Mouse (Mus musculus) CH12.LX (cell line): ENCODE results near the gene Serpina6.
"Not testable (repeated sequence)": the region's sequence is repeated elsewhere in the genome, so short reads cannot be mapped to it uniquely, and the experiment has no call there.

Experiments used
- CTCF ChIP-seq, 2 experiments: IDR thresholded peaks in 1 of 2; conservative IDR thresholded peaks in 1 of 2; 2 replicates each; pipeline ENCODE4 v1.5.1; 2011 to 2012; ENCODE audit warnings: low read depth in 2 of 2, low read length in 2 of 2, improper control_type of control experiment in 1 of 2, inconsistent platforms in 1 of 2, mild to moderate bottlenecking in 1 of 2, moderate library complexity in 1 of 2
- EP300 ChIP-seq: IDR thresholded peaks from 2 replicates; pipeline ENCODE4 v1.6.1; 2011; ENCODE audit warnings: low read length, improper control_type of control experiment
- KAT2A ChIP-seq: IDR thresholded peaks from 2 replicates; pipeline ENCODE4 v1.6.1; 2012; ENCODE audit warnings: low read length, improper control_type of control experiment, inconsistent platforms; ENCODE audit not compliant: insufficient replicate concordance
- MAFK ChIP-seq: IDR thresholded peaks from 2 replicates; pipeline ENCODE4 v1.6.1; 2011; ENCODE audit warnings: low read length, improper control_type of control experiment; ENCODE audit not compliant: insufficient replicate concordance
- MAX ChIP-seq: IDR thresholded peaks from 2 replicates; pipeline ENCODE4 v1.6.1; 2011; ENCODE audit warnings: low read length, improper control_type of control experiment
- PAX5 ChIP-seq: IDR thresholded peaks from 2 replicates; pipeline ENCODE4 v1.6.1; 2012; ENCODE audit warnings: low read length, inconsistent platforms, mixed read lengths
- UBTF ChIP-seq: IDR thresholded peaks from 2 replicates; pipeline ENCODE4 v1.6.1; 2012; ENCODE audit warnings: low read depth, mild to moderate bottlenecking, inconsistent platforms, low read length, improper control_type of control experiment, moderate library complexity
- USF2 ChIP-seq: conservative IDR thresholded peaks from 2 replicates; pipeline ENCODE4 v1.6.1; 2011; ENCODE audit warnings: low read depth, low read length, improper control_type of control experiment
- ZC3H11A ChIP-seq: IDR thresholded peaks from 2 replicates; pipeline ENCODE4 v1.6.1; 2012; ENCODE audit warnings: low read depth, mild to moderate bottlenecking, inconsistent platforms, low read length, improper control_type of control experiment
- ZNF384 ChIP-seq: IDR thresholded peaks from 2 replicates; pipeline ENCODE4 v1.6.1; 2012; ENCODE audit warnings: low read depth, low read length, improper control_type of control experiment, inconsistent platforms

DNA sequence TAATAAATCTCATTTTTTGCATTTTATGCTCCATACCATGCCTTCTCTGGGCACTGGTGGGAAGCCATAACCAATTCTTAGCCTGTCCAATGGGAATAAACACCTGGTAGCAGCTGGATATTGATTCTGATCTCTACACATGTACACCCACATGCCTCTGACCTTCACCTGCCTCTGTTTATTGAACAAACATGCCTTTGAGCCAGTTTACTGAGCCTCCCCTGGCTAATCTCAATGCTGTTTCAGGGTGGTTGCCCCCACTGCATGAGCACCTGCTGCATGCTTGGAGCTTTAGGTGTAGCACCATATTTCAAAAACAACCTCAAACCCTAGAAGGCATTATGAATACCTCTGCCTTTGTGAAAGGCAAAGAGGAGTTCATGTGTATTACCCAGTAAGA is 5.0 kb upstream of the Serpina6 start:
- not testable (repeated sequence) for TF ChIP-seq CTCF (conservative IDR thresholded peaks at IDR 0.05 in 1 of 2, IDR thresholded peaks at IDR 0.05 in 1 of 2; ENCODE audit: low read depth in 2 of 2, low read length in 2 of 2); USF2; MAFK; ZC3H11A; EP300; UBTF; PAX5; KAT2A; ZNF384; MAX
